Mouse (Mus musculus) MEL (cell line): ENCODE data around the gene Ppil3.

Source experiments
- BHLHE40 ChIP-seq: IDR thresholded peaks from 2 replicates; pipeline ENCODE4 v1.6.1; 2012; ENCODE audit warnings: low read depth, mild to moderate bottlenecking, inconsistent platforms, low read length, improper control_type of control experiment, borderline replicate concordance
- CTCF ChIP-seq, 3 experiments: IDR thresholded peaks in 2 of 3; conservative IDR thresholded peaks in 1 of 3; 2 replicates each; pipeline ENCODE4 v1.5.1; 2011 to 2012; ENCODE audit warnings: low read length in 3 of 3, low read depth in 2 of 3, mild to moderate bottlenecking in 2 of 3, improper control_type of control experiment in 1 of 3, inconsistent platforms in 1 of 3, mixed read lengths in 1 of 3, moderate library complexity in 1 of 3; ENCODE audit not compliant: control insufficient read depth in 1 of 3, insufficient read depth in 1 of 3, poor library complexity in 1 of 3, severe bottlenecking in 1 of 3
- EP300 ChIP-seq, 2 experiments: IDR thresholded peaks; 2 replicates each; pipeline ENCODE4 v1.6.1; 2011; ENCODE audit warnings: improper control_type of control experiment in 2 of 2, low read length in 2 of 2, low read depth in 1 of 2, mild to moderate bottlenecking in 1 of 2
- KAT2A ChIP-seq: conservative IDR thresholded peaks from 2 replicates; pipeline ENCODE4 v1.6.1; 2012; ENCODE audit warnings: low read depth, low read length, improper control_type of control experiment, inconsistent platforms
- POLR2A ChIP-seq, 2 experiments: IDR thresholded peaks; 2 replicates each; pipeline ENCODE4 v1.6.1; 2011 to 2012; ENCODE audit warnings: low read length in 2 of 2, mild to moderate bottlenecking in 2 of 2, control low read depth in 1 of 2, improper control_type of control experiment in 1 of 2, low read depth in 1 of 2, moderate library complexity in 1 of 2; ENCODE audit not compliant: control insufficient read depth in 1 of 2, insufficient read depth in 1 of 2, poor library complexity in 1 of 2

DNA sequence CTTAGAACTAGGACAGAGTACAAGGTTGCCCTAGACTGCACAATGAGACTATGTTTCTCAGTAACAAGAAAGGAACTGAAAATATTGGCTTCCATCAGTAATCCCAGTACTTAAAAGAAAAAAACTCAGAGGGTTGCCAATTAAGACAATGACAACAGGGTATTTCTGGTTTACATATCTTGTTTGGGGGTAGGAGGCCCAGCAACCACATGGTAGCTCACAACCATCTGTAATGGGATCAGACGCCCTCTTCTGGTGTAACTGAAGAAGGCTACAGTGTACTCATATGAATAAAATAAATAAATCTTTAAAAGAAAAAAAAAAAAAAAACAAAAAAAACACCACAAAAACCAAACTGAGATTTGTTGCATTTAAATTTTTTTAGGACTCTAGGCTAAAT lies 29.8 kb downstream of the Ppil3 start:
- no peak for TF ChIP-seq CTCF (IDR thresholded peaks at IDR 0.05 in 2 of 3, conservative IDR thresholded peaks at IDR 0.05 in 1 of 3; ENCODE audit: control insufficient read depth in 1 of 3, insufficient read depth in 1 of 3, low read depth in 2 of 3, low read length in 3 of 3, poor library complexity in 1 of 3, severe bottlenecking in 1 of 3)
- TF ChIP-seq POLR2A (IDR thresholded peaks at IDR 0.05; ENCODE audit: control insufficient read depth in 1 of 2, insufficient read depth in 1 of 2, low read depth in 1 of 2, low read length in 2 of 2, poor library complexity in 1 of 2) = no peak
- no peak for TF ChIP-seq EP300 (IDR thresholded peaks at IDR 0.05; ENCODE audit: low read depth in 1 of 2, low read length in 2 of 2)
- no peak for TF ChIP-seq BHLHE40
- no peak for TF ChIP-seq KAT2A
